Mouse (Mus musculus) brain, embryonic 18.5 days (tissue): ENCODE measurements around the gene Rsph10b.

Source experiments
- DNase-seq: peaks from one replicate; pipeline ENCODE4 v3.0.0-alpha.2; 2012; ENCODE audit warnings: low read depth, low spot score

The Rsph10b gene

GRCm38 (mm10) chr5:143932831-143933230 lies at the start of gene Rsph10b:
Gene Rsph10b, plus strand, starts transcription at chr5:143933035.
- no peak for DNase-seq

GRCm38 (mm10) chr5:143885274-143885673 lies 47.6 kb upstream of the Rsph10b start:
- DNase-seq, result no peak

GRCm38 (mm10) chr5:143890741-143891140 lies 42.1 kb upstream of the Rsph10b start:
- DNase-seq, result no peak

GRCm38 (mm10) chr5:143892255-143892886 lies 40.5 kb upstream of the Rsph10b start:
- DNase-seq, result no peak

- DNase-seq, result no peak
Observed at GRCm38 (mm10) chr5:143893396-143893795, 39.4 kb upstream of the Rsph10b start.

- no peak for DNase-seq
Observed at GRCm38 (mm10) chr5:143897635-143898330, 35.1 kb upstream of the Rsph10b start, which contains the start of gene Ankrd61. Gene Ankrd61, minus strand, starts transcription at chr5:143897685.

- DNase-seq, result no peak
Observed at GRCm38 (mm10) chr5:143902111-143902510, 30.7 kb upstream of the Rsph10b start.

- DNase-seq, result no peak
Observed at GRCm38 (mm10) chr5:143903813-143904212, 29.0 kb upstream of the Rsph10b start.

GRCm38 (mm10) chr5:143906429-143906828 lies 26.4 kb upstream of the Rsph10b start:
- DNase-seq, result no peak

GRCm38 (mm10) chr5:143908926-143909325 lies 23.9 kb upstream of the Rsph10b start:
- no peak for DNase-seq

- DNase-seq, result peak; percentile 99
Observed at GRCm38 (mm10) chr5:143909417-143910400, 23.1 kb upstream of the Rsph10b start, which contains the start of the genes Aimp2 and Pms2. Gene Aimp2, minus strand, starts transcription at chr5:143909847. Gene Pms2, plus strand, starts transcription at chr5:143909964.

GRCm38 (mm10) chr5:143916221-143916620 lies 16.6 kb upstream of the Rsph10b start:
- no peak for DNase-seq

- DNase-seq, result no peak
Observed at GRCm38 (mm10) chr5:143917418-143917817, 15.4 kb upstream of the Rsph10b start.

GRCm38 (mm10) chr5:143918120-143918519 lies 14.7 kb upstream of the Rsph10b start:
- DNase-seq, result no peak

GRCm38 (mm10) chr5:143924781-143925452 lies 7.9 kb upstream of the Rsph10b start:
- no peak for DNase-seq

- no peak for DNase-seq
Observed at GRCm38 (mm10) chr5:143927875-143928274, 5.0 kb upstream of the Rsph10b start, which contains the start of gene Gm42421. Gene Gm42421, plus strand, starts transcription at chr5:143928175.

- no peak for DNase-seq
Observed at GRCm38 (mm10) chr5:143929291-143929690, 3.5 kb upstream of the Rsph10b start.

GRCm38 (mm10) chr5:143930656-143931055 lies 2.2 kb upstream of the Rsph10b start:
- no peak for DNase-seq

- no peak for DNase-seq
Observed at GRCm38 (mm10) chr5:143931863-143932580, 813 bp upstream of the Rsph10b start.

- no peak for DNase-seq
Observed at GRCm38 (mm10) chr5:143933414-143933813, 579 bp downstream of the Rsph10b start.
